Mouse (Mus musculus) liver, embryonic 11.5 days (tissue): Measurements from ENCODE around the gene Spred2. TPM values are rescaled to one million over a fixed set of nuclear protein-coding genes. Genes with fewer than 3 reads are reported as not detected.
"Not testable (repeated sequence)": the region's sequence is repeated elsewhere in the genome, so short reads cannot be mapped to it uniquely, and the experiment has no call there.

Experiments
- ATAC-seq: fragments of 200-750 bp; cut with Nextera tagmentation; replicated peaks from 2 replicates; pipeline ENCODE4 v1.8.0; 2017; ENCODE audit warnings: moderate number of reproducible peaks, mild to moderate bottlenecking, moderate TSS enrichment, moderate library complexity; ENCODE audit not compliant: low FRiP score
- DNase-seq: peaks from one replicate; pipeline ENCODE4 v3.0.0-alpha.2; 2017; ENCODE audit warnings: low spot score
- H3K27ac ChIP-seq: fragments of 300-500 bp; sonication (generic); 2 replicates; pipeline ENCODE4 v1.5.1; 2014; ENCODE audit warnings: mild to moderate bottlenecking, low read depth, low read length, control low read depth
- H3K27me3 ChIP-seq: fragments of 300-500 bp; sonication (generic); replicated peaks from 2 replicates; pipeline ENCODE4 v1.6.1; 2014; ENCODE audit warnings: low read length, mixed read lengths; ENCODE audit not compliant: control insufficient read depth, insufficient read depth
- H3K36me3 ChIP-seq: fragments of 300-500 bp; sonication (generic); 2 replicates; pipeline ENCODE4 v1.6.1; 2014; ENCODE audit warnings: mild to moderate bottlenecking, low read length, moderate library complexity, mixed read lengths; ENCODE audit not compliant: control insufficient read depth, insufficient read depth
- H3K4me1 ChIP-seq: fragments of 300-500 bp; sonication (generic); replicated peaks from 2 replicates; pipeline ENCODE4 v1.6.1; 2014; ENCODE audit warnings: low read length, mixed read lengths; ENCODE audit not compliant: control insufficient read depth, insufficient read depth
- H3K4me2 ChIP-seq: fragments of 300-500 bp; sonication (generic); 2 replicates; pipeline ENCODE4 v1.6.1; 2014; ENCODE audit warnings: mild to moderate bottlenecking, control low read depth, moderate library complexity
- H3K4me3 ChIP-seq: fragments of 300-500 bp; sonication (generic); 2 replicates; pipeline ENCODE4 v1.5.1; 2014; ENCODE audit warnings: low read depth, low read length, control low read depth
- H3K9ac ChIP-seq: fragments of 300-500 bp; sonication (generic); 2 replicates; pipeline ENCODE4 v1.6.1; 2014; ENCODE audit warnings: low read depth, low read length, control low read depth
- H3K9me3 ChIP-seq: fragments of 300-500 bp; sonication (generic); 2 replicates; pipeline ENCODE4 v1.6.1; 2016; ENCODE audit warnings: low read length, inconsistent platforms, mixed read lengths; ENCODE audit not compliant: control insufficient read depth
- WGBS: fragments of 180-500 bp; shearing (Covaris S2); extraction: QIAGEN DNeasy Blood & Tissue Kit; methylation state at CpG from one replicate; pipeline ENCODE4 v1.1.7; 2014; 5-methylcytosine and 5-hydroxymethylcytosine counted together
- polyA plus RNA-seq: library from polyadenylated mRNA; unstranded; fragments of >200 nt; fragmentation: Nextera tagmentation; extraction: Ambion mirVana; gene quantifications from 2 replicates; pipeline ENCODE4 v1.2.1, GENCODE M21; 2014

Gene Spred2
- polyA plus RNA-seq, 1 experiment from 2014 or later, result 5.0 TPM

- not testable (repeated sequence) for H3K4me2 ChIP-seq, H3K4me1 ChIP-seq, DNase-seq, H3K27me3 ChIP-seq, H3K9me3 ChIP-seq, H3K36me3 ChIP-seq, ATAC-seq, H3K4me3 ChIP-seq, H3K9ac ChIP-seq, H3K27ac ChIP-seq
- 85% methylated on average over 5 of the region's 5 CpGs for WGBS
Observed at GRCm38 (mm10) chr11:20030973-20031372, 106.8 kb downstream of the Spred2 start.

GRCm38 (mm10) chr11:20031536-20031935, 107.4 kb downstream of the Spred2 start:
- H3K4me3 ChIP-seq, result no peak overlapping the region
- no peaks in the 10 kb centered on the region for H3K36me3 ChIP-seq
- H3K9ac ChIP-seq, result no peak overlapping the region
- no peaks in the 10 kb centered on the region for H3K27me3 ChIP-seq
- H3K4me1 ChIP-seq, result peaks cover 3% of the 10 kb centered on the region; the same call in 1 of the 2 replicates
- H3K4me2 ChIP-seq, result no peak overlapping the region
- no peak overlapping the region for H3K27ac ChIP-seq
- WGBS, result 32% methylated on average over 8 of the region's 8 CpGs
- DNase-seq (no peak), ATAC-seq (no peak)
- H3K9me3 ChIP-seq, result no peaks in the 10 kb centered on the region

- no peak overlapping the region for H3K4me2 ChIP-seq
- H3K9ac ChIP-seq, result no peak overlapping the region
- H3K27ac ChIP-seq, result no peak overlapping the region
- H3K4me3 ChIP-seq, result no peak overlapping the region
- WGBS, result 55% methylated on average over 6 of the region's 6 CpGs
- peaks cover 3% of the 10 kb centered on the region; the same call in 1 of the 2 replicates for H3K4me1 ChIP-seq
- ATAC-seq (no peak), DNase-seq (no peak)
- H3K9me3 ChIP-seq, result no peaks in the 10 kb centered on the region
- H3K36me3 ChIP-seq, result no peaks in the 10 kb centered on the region
- H3K27me3 ChIP-seq, result no peaks in the 10 kb centered on the region
Observed at GRCm38 (mm10) chr11:20033541-20034160, 109.5 kb downstream of the Spred2 start.

GRCm38 (mm10) chr11:20034337-20034947, 110.3 kb downstream of the Spred2 start:
- ATAC-seq, result no peak
- no peak overlapping the region for H3K4me2 ChIP-seq
- H3K9me3 ChIP-seq, result no peaks in the 10 kb centered on the region
- peaks cover 3% of the 10 kb centered on the region; the same call in 1 of the 2 replicates for H3K4me1 ChIP-seq
- no peak overlapping the region for H3K4me3 ChIP-seq
- H3K9ac ChIP-seq, result no peak overlapping the region
- 68% methylated on average over 14 of the region's 14 CpGs for WGBS
- no peaks in the 10 kb centered on the region for H3K36me3 ChIP-seq
- H3K27ac ChIP-seq, result no peak overlapping the region
- no peaks in the 10 kb centered on the region for H3K27me3 ChIP-seq
- no peak for DNase-seq

- Histone ChIP-seq H3K9me3 (no peaks in the 10 kb centered on the region), H3K27me3 (no peaks in the 10 kb centered on the region), H3K36me3 (no peaks in the 10 kb centered on the region), H3K4me3 (no peak overlapping the region), H3K4me1 (peaks cover 3% of the 10 kb centered on the region; the same call in 1 of the 2 replicates), H3K4me2 (0 out of 2 replicates have a peak overlapping the region, but pooled peaks have one; percentile 19), H3K27ac (no peak overlapping the region), H3K9ac (no peak overlapping the region)
- DNase-seq, result no peak
- peak; percentile 59 for ATAC-seq
- WGBS, result 41% methylated on average over 11 of the region's 11 CpGs
Observed at GRCm38 (mm10) chr11:20035343-20035928, 111.3 kb downstream of the Spred2 start.

GRCm38 (mm10) chr11:20035972-20036371, 111.8 kb downstream of the Spred2 start:
- no peak overlapping the region for H3K4me2 ChIP-seq
- ATAC-seq, result peak; percentile 18; the same call in 1 of the 2 replicates
- peaks cover 3% of the 10 kb centered on the region; the same call in 1 of the 2 replicates for H3K4me1 ChIP-seq
- H3K9me3 ChIP-seq, result no peaks in the 10 kb centered on the region
- no peak for DNase-seq
- H3K27me3 ChIP-seq, result no peaks in the 10 kb centered on the region
- no peak overlapping the region for H3K9ac ChIP-seq
- 91% methylated on average over 7 of the region's 7 CpGs for WGBS
- no peaks in the 10 kb centered on the region for H3K36me3 ChIP-seq
- no peak overlapping the region for H3K27ac ChIP-seq
- no peak overlapping the region for H3K4me3 ChIP-seq

GRCm38 (mm10) chr11:20037739-20038138, 113.6 kb downstream of the Spred2 start:
- Histone ChIP-seq H3K9ac (no peak overlapping the region), H3K27me3 (no peaks in the 10 kb centered on the region), H3K36me3 (no peaks in the 10 kb centered on the region), H3K4me2 (no peak overlapping the region), H3K9me3 (no peaks in the 10 kb centered on the region), H3K4me1 (peaks cover 11% of the 10 kb centered on the region), H3K4me3 (no peak overlapping the region), H3K27ac (no peak overlapping the region)
- 83% methylated on average over 4 of the region's 4 CpGs for WGBS
- no peak for ATAC-seq
- no peak for DNase-seq

- H3K27ac ChIP-seq, result no peak overlapping the region
- no peak for ATAC-seq
- no peak overlapping the region for H3K9ac ChIP-seq
- H3K27me3 ChIP-seq, result no peaks in the 10 kb centered on the region
- H3K36me3 ChIP-seq, result no peaks in the 10 kb centered on the region
- no peak overlapping the region for H3K4me2 ChIP-seq
- peaks cover 14% of the 10 kb centered on the region for H3K4me1 ChIP-seq
- DNase-seq, result no peak
- 52% methylated on average over 8 of the region's 8 CpGs for WGBS
- no peaks in the 10 kb centered on the region for H3K9me3 ChIP-seq
- H3K4me3 ChIP-seq, result no peak overlapping the region
Observed at GRCm38 (mm10) chr11:20038723-20039122, 114.5 kb downstream of the Spred2 start.
